Mouse (Mus musculus) lung, embryonic 16.5 days (tissue): ENCODE measurements around the gene Rgs3. TPM values are rescaled to one million over a fixed set of nuclear protein-coding genes. Genes with fewer than 3 reads are reported as not detected.
A peak's percentile ranks its signal among the peaks of the same experiment; 100 is the strongest.

ENCODE experiments used
- ATAC-seq: fragments of 200-750 bp; cut with Nextera tagmentation; 2 replicates; pipeline ENCODE4 v1.8.0; 2017; ENCODE audit warnings: low read depth, mild to moderate bottlenecking, moderate library complexity
- H3K27ac ChIP-seq: fragments of 300-500 bp; sonication (generic); 2 replicates; pipeline ENCODE4 v1.5.1; 2014; ENCODE audit warnings: mild to moderate bottlenecking, control low read depth, low read length
- H3K27me3 ChIP-seq: fragments of 300-500 bp; sonication (generic); 2 replicates; pipeline ENCODE4 v1.6.1; 2014; ENCODE audit warnings: low read depth, low read length, mixed read lengths; ENCODE audit not compliant: control insufficient read depth, insufficient read depth
- H3K36me3 ChIP-seq: fragments of 300-500 bp; sonication (generic); 2 replicates; pipeline ENCODE4 v1.6.1; 2014; ENCODE audit warnings: low read length; ENCODE audit not compliant: control insufficient read depth, insufficient read depth
- H3K4me1 ChIP-seq: fragments of 300-500 bp; sonication (generic); replicated peaks from 2 replicates; pipeline ENCODE4 v1.6.1; 2014; ENCODE audit warnings: low read length, mixed read lengths; ENCODE audit not compliant: control insufficient read depth, insufficient read depth
- H3K4me2 ChIP-seq: fragments of 300-500 bp; sonication (generic); 2 replicates; pipeline ENCODE4 v1.6.1; 2014; ENCODE audit warnings: low read depth, low read length, control low read depth
- H3K4me3 ChIP-seq: fragments of 300-500 bp; sonication (generic); 2 replicates; pipeline ENCODE4 v1.5.1; 2014; ENCODE audit warnings: mild to moderate bottlenecking, low read length, control low read depth
- H3K9ac ChIP-seq: fragments of 300-500 bp; sonication (generic); 2 replicates; pipeline ENCODE4 v1.6.1; 2014; ENCODE audit warnings: low read length, control low read depth
- H3K9me3 ChIP-seq: fragments of 300-500 bp; sonication (generic); 2 replicates; pipeline ENCODE4 v1.6.1; 2016; ENCODE audit warnings: low read length; ENCODE audit not compliant: control insufficient read depth
- WGBS: fragments of 180-500 bp; shearing (Covaris S2); extraction: QIAGEN DNeasy Blood & Tissue Kit; methylation state at CpG from one replicate; pipeline ENCODE4 v1.1.7; 2014; 5-methylcytosine and 5-hydroxymethylcytosine counted together
- polyA plus RNA-seq: library from polyadenylated mRNA; unstranded; fragments of >200 nt; fragmentation: Nextera tagmentation; extraction: Ambion mirVana; gene quantifications from 2 replicates; pipeline ENCODE4 v1.2.1, GENCODE M21; 2015

Gene Rgs3
- 57.4 and 66.1 TPM in 2 replicates for polyA plus RNA-seq

DNA sequence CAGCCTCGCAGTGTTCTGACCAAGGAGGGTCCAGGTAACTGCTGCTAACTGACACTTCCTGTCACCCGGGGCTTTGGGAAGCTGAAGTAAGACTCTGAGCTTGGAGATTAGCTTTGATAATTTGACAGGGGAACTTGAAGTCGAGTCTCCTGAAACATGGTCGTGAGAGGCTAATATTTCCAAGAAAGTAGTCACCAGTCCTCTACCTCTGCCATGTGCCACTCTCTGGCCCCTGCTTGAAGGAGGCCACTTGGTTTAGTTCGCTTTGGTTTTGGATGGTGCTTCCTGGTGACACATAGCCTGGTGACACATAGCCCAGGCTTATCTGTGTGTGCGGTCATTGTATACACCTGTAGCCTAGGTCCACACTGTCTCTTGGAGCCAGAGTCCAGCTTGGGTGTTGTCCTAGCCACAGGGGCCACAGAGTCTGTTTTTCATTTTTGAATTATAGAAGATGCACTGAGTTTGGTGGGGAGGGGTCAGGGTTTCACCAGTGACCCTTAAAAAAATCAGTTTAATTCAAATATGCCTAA lies at the start of gene Rgs3:
Gene Rgs3 (plus strand): TSS at position 51 of the 533 bp plus-strand sequence.
- Histone ChIP-seq H3K27ac (no peak within 1 kb of the TSS), H3K9ac (no peak within 1 kb of the TSS), H3K36me3 (no peaks in the 10 kb centered on the region), H3K4me1 (0 out of 2 replicates have a peak, but pooled peaks cover 5% of the 10 kb centered on the region), H3K4me2 (no peak within 1 kb of the TSS), H3K27me3 (no peaks in the 10 kb centered on the region), H3K9me3 (no peaks in the 10 kb centered on the region), H3K4me3 (no peak within 1 kb of the TSS)
- ATAC-seq: no peak
- WGBS: 34% methylated on average over 6 of the region's 6 CpGs

DNA sequence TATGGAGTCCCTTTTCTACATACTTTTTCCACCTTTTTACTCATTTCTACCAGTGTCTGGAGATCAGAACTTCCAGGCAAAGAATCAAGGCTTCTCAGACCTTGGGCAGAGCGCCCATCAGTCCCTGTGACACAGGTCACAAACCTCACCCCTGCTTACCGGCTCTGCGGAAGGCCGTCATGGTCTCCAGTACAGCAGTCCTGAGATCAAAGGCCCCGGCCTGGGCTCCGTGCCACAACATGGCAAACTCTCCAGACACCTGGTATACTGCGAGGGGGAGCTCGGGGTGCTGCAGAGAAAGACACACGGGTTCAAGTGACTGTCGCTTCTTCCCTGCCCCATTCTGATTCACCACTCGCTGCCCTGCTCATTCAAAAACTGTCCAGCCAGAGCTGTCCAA lies 49.7 kb upstream of the Rgs3 start:
- H3K9ac ChIP-seq: no peak overlapping the region
- ATAC-seq: no peak
- no peak overlapping the region for H3K27ac ChIP-seq
- H3K27me3 ChIP-seq: no peaks in the 10 kb centered on the region
- H3K4me2 ChIP-seq: no peak overlapping the region
- peaks cover under 1% of the 10 kb centered on the region; the same call in 1 of the 2 replicates for H3K4me1 ChIP-seq
- H3K36me3 ChIP-seq: peaks cover 62% of the 10 kb centered on the region
- no peaks in the 10 kb centered on the region for H3K9me3 ChIP-seq
- no peak overlapping the region for H3K4me3 ChIP-seq
- 81% methylated on average over 11 of the region's 11 CpGs for WGBS

DNA sequence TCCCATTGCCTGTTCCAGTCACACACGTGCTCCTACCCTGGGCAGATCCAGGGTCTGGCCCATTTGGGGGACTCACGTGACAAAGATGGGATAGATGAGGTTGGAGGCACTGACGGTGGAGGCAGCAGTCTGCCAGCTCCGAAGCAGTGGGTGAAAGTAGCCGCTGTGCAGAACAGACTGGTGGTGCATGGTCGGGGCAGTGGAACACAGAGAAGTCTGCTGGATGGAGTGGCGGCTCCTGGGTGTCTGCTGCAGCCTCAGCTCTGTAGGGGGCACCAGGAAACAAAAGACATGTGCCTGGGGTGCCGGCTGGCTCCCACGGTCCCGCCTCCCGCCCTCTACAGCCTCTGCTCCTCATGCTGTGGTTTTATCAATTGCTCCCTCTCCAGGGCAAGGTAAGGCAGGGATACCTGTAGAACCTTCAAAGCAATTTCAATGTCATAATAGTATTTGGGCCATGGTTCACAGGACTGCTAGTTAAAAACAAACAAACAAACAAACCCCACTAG lies 45.6 kb upstream of the Rgs3 start:
- H3K27me3 ChIP-seq: no peaks in the 10 kb centered on the region
- H3K36me3 ChIP-seq: peaks cover 48% of the 10 kb centered on the region
- no peaks in the 10 kb centered on the region for H3K9me3 ChIP-seq
- H3K4me1 ChIP-seq: peaks cover 39% of the 10 kb centered on the region
- H3K4me2 ChIP-seq: no peak overlapping the region
- 58% methylated on average over 11 of the region's 11 CpGs for WGBS
- no peak overlapping the region for H3K9ac ChIP-seq
- ATAC-seq: no peak
- H3K27ac ChIP-seq: no peak overlapping the region
- no peak overlapping the region for H3K4me3 ChIP-seq

DNA sequence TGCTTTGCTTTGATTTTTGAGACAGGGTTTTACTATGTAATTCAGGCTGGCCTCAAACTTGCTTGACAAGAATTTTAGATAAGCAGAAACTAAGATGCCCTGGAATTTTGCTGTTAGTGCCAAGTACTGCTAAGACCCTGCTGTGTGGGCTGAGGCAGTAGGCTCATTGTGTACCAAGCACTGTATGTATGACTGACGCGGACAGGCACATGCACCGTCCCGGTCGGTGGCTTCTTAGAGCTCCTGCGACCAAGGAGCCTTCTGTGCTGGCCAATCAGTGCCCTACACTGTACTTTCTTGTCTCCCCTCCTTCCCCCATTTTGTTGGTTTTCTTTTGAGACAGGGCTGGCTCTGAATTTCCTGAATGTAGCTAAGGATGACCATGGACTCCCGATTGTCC lies 44.7 kb upstream of the Rgs3 start:
- H3K4me3 ChIP-seq: no peak overlapping the region; the same call in 1 of the 2 replicates
- no peak overlapping the region for H3K9ac ChIP-seq
- H3K9me3 ChIP-seq: no peaks in the 10 kb centered on the region
- peaks cover 40% of the 10 kb centered on the region for H3K4me1 ChIP-seq
- WGBS: 62% methylated on average over 7 of the region's 7 CpGs
- H3K27me3 ChIP-seq: no peaks in the 10 kb centered on the region
- peaks cover 39% of the 10 kb centered on the region for H3K36me3 ChIP-seq
- peak overlapping the region; percentile 7; the same call in 1 of the 2 replicates for H3K4me2 ChIP-seq
- peak overlapping the region; percentile 95 for H3K27ac ChIP-seq
- peak; percentile 6; the same call in 1 of the 2 replicates for ATAC-seq

DNA sequence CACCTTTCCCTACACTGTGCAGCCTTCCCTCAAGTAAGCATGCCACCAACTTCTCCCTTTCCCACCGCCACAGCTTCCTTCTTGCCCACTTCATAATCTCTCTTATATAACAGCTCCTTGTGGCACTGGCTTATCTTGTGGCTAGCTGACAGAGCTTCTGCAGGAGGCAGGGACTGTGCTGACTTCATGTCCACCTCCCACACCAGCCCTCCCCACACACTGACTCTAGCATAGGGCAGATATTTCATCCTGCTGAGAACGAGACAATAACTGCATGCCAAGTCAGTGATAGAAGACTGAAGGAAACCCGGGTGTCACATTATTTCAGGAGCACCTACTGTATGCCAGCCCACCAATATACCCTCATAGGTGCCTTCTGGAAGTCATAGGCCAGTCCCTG lies 44.2 kb upstream of the Rgs3 start:
- ATAC-seq: no peak
- Histone ChIP-seq H3K27ac (peak overlapping the region; percentile 95), H3K4me3 (no peak overlapping the region; the same call in 1 of the 2 replicates), H3K4me2 (peak overlapping the region; percentile 41), H3K4me1 (peaks cover 40% of the 10 kb centered on the region), H3K9me3 (no peaks in the 10 kb centered on the region), H3K36me3 (peaks cover 34% of the 10 kb centered on the region), H3K9ac (peak overlapping the region; percentile 57), H3K27me3 (no peaks in the 10 kb centered on the region)
- 43% methylated on average over 3 of the region's 3 CpGs for WGBS

DNA sequence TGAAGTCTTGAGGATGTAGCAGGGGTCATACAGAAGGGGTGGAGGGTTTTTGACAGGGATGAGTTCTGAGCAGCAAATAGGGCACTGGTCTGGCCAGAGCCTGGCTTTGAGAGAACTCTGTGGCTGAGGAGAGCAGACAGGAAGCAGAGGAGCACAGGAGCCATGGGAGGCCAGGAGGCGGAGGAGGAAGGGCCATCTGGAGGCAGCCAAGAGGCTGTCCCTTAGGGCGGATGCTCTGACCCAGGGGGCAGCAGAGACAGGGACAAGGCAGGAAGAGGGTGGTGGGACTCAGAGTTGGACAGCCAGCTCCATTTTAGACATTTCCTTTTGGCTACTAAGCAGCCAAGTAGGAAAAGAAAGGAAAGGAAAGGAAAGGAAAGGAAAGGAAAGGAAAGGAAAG lies 43.6 kb upstream of the Rgs3 start:
- peak overlapping the region; percentile 41 for H3K4me2 ChIP-seq
- peak overlapping the region; percentile 3; the same call in 1 of the 2 replicates for H3K4me3 ChIP-seq
- peaks cover 29% of the 10 kb centered on the region for H3K36me3 ChIP-seq
- 24% methylated on average over 2 of the region's 2 CpGs for WGBS
- no peaks in the 10 kb centered on the region for H3K9me3 ChIP-seq
- peak overlapping the region; percentile 95 for H3K27ac ChIP-seq
- ATAC-seq: peak; percentile 6; the same call in 1 of the 2 replicates
- H3K27me3 ChIP-seq: no peaks in the 10 kb centered on the region
- H3K4me1 ChIP-seq: peaks cover 40% of the 10 kb centered on the region
- peak overlapping the region; percentile 57 for H3K9ac ChIP-seq

DNA sequence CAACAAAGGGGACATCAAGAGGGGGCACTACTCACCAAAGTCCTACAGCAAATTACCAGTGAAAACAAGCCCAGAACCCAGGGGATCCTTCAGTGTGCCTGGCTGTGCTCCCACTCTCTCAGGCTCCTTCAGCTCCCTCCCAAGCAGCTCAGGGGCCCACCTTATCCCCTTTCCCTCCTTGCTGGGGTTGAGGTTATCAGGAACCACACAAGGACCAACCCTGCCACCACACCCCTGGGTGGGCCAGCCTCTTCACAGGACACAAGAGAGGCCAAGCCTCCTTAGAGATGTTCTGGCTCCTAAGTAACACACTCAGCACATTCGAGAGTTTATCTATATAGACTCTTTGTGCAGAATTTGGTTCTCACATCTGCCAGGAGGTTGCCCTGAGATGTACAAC lies 43.1 kb upstream of the Rgs3 start:
- Histone ChIP-seq H3K36me3 (peaks cover 24% of the 10 kb centered on the region), H3K9ac (peak overlapping the region; percentile 46; the same call in 1 of the 2 replicates), H3K27me3 (no peaks in the 10 kb centered on the region), H3K27ac (peak overlapping the region; percentile 95), H3K4me3 (no peak overlapping the region; the same call in 1 of the 2 replicates), H3K4me1 (peaks cover 40% of the 10 kb centered on the region), H3K9me3 (no peaks in the 10 kb centered on the region), H3K4me2 (peak overlapping the region; percentile 41)
- 28% methylated on average over 1 of the region's 1 CpGs for WGBS
- peak; percentile 41 for ATAC-seq

DNA sequence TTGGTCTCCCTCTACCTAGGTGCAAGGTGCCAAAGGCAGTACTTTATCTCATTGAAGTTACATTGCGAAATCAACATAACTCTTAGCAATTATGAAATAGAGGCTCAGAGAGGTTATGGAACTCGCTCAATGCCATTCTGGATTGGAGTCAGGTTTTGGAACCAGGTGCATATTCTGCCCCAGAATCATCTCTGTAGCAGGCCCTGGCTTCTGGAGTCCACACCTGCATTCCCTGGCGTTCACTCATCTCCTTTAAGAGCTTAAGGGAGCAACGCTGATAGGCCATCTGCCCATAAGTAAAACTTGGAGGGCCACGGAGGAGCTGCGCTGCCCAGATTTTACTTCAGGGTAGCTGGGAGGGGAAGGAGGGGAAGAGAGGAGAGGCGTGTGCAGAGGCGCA lies 42.6 kb upstream of the Rgs3 start:
- WGBS: 63% methylated on average over 8 of the region's 8 CpGs
- H3K4me2 ChIP-seq: peak overlapping the region; percentile 62
- H3K4me1 ChIP-seq: peaks cover 40% of the 10 kb centered on the region
- no peaks in the 10 kb centered on the region for H3K27me3 ChIP-seq
- H3K9ac ChIP-seq: peak overlapping the region; percentile 33; the same call in 1 of the 2 replicates
- no peaks in the 10 kb centered on the region for H3K9me3 ChIP-seq
- H3K4me3 ChIP-seq: no peak overlapping the region
- H3K27ac ChIP-seq: peak overlapping the region; percentile 95
- peak; percentile 12 for ATAC-seq
- peaks cover 20% of the 10 kb centered on the region for H3K36me3 ChIP-seq

DNA sequence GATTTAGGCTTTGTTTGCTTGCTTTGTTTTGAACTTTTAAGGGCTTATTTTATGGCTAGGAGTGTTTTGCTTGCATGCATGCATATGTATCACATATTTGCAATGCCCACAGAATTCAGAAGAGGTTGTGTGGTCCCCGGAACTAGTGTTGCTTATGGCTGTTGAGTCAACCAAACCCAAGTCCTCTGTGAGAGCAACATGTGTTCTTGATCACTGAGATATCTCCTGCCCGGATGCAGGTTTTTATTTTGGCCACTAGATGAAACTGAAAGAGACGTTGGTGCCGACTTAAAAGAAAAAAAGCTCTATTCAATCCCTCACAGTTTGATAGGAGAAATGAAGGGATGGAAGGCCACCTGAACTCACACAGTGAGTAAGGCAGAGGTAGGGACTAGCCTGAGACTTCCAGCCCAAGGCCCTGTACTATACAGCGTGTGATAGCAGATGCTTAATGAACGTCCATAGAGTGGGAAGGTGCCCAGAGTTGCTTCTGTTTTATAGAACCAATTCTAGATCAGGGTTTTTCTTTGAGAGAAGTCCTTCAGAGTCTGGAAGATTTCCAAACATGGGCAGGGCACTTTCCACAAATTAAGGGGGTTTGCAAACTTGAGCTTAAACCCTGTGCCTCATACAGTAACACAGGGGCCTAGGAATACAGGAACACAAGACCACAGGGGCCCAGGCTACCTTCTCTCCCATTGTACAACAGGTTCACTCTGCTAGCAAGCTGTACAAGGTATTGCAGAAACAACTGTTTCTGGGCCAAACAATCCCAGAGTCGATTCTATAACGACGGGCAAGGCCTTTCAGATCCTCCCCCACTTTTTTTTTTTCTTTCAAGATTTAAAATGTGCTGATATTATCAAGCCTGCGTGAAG lies 41.9 kb upstream of the Rgs3 start:
- H3K27me3 ChIP-seq: no peaks in the 10 kb centered on the region
- no peaks in the 10 kb centered on the region for H3K9me3 ChIP-seq
- H3K9ac ChIP-seq: peak overlapping the region; percentile 89
- no peak for ATAC-seq
- H3K4me2 ChIP-seq: peak overlapping the region; percentile 62
- H3K4me3 ChIP-seq: peak overlapping the region; percentile 88
- H3K4me1 ChIP-seq: peaks cover 40% of the 10 kb centered on the region
- 56% methylated on average over 10 of the region's 10 CpGs for WGBS
- peak overlapping the region; percentile 95 for H3K27ac ChIP-seq
- H3K36me3 ChIP-seq: peaks cover 13% of the 10 kb centered on the region
